In the genomic region with DNA sequence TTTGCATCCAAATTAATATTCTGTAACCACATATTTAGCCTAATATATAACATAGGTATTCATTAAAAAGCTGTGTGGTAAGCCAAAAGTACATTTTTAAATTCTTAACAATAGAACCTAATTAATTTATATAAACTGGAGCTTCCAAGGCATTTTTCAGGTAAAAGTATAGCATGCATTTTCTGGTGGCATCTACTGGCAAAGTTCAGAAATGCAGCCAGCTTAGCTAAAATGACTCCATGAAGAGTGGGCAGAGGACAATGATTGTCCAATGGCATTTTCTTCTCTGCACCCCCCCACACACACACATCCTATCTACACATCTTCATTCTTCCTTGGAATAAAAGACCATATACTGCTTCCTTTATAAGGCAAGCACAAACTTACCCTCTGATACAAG, we compare ENCODE assay signal across 16 mouse cellular contexts. TPM values are rescaled to one million over a fixed set of nuclear protein-coding genes. Genes with fewer than 3 reads are reported as not detected.
DNase-seq lines count a peak whose midpoint lies in the region; ATAC-seq and TF ChIP-seq lines count a peak whose summit lies in the region.
"Had no signal": no experiment of that assay in that cellular context is flagged by ENCODE, and none has a peak within 500 bp of the region (broad histone marks: within the 10 kb centered on the region; RNA-seq: fewer than 3 reads in every experiment).

No protein-coding gene starts in this region.

- no peak overlapping the region for H3K27ac ChIP-seq in hindbrain, postnatal 0 days
- no peak overlapping the region for H3K27ac ChIP-seq in hindbrain, embryonic 16.5 days (ENCODE audit: low read depth, low read length)
- no peak overlapping the region for H3K27ac ChIP-seq in midbrain, embryonic 11.5 days (ENCODE audit: low read depth, low read length)
- H3K27ac ChIP-seq in midbrain, embryonic 16.5 days (ENCODE audit: low read length): no peak overlapping the region
- no peak overlapping the region for H3K27ac ChIP-seq in stomach, postnatal 0 days (replicated peaks)
- H3K27ac ChIP-seq: kidney, embryonic 15.5 days; limb, embryonic 10.5 days had no signal

- H3K4me1 ChIP-seq in hindbrain, postnatal 0 days (ENCODE audit: insufficient read depth, low read length): no peaks in the 10 kb centered on the region
- H3K4me1 ChIP-seq in hindbrain, embryonic 16.5 days (ENCODE audit: control insufficient read depth, insufficient read depth, low read depth, low read length): no peaks in the 10 kb centered on the region
- no peaks in the 10 kb centered on the region for H3K4me1 ChIP-seq in midbrain, embryonic 11.5 days (ENCODE audit: control insufficient read depth, insufficient read depth, low read length)
- H3K4me1 ChIP-seq in midbrain, embryonic 16.5 days (ENCODE audit: control insufficient read depth, insufficient read depth, low read length): no peaks in the 10 kb centered on the region
- H3K4me1 ChIP-seq in stomach, postnatal 0 days (replicated peaks; ENCODE audit: control insufficient read depth, insufficient read depth): no peaks in the 10 kb centered on the region
- H3K4me1 ChIP-seq: kidney, embryonic 15.5 days; limb, embryonic 10.5 days had no signal

- H3K36me3 ChIP-seq in hindbrain, postnatal 0 days (ENCODE audit: insufficient read depth, low read length): no peaks in the 10 kb centered on the region
- H3K36me3 ChIP-seq in hindbrain, embryonic 16.5 days (ENCODE audit: control insufficient read depth, insufficient read depth, low read length): no peaks in the 10 kb centered on the region
- H3K36me3 ChIP-seq in midbrain, embryonic 11.5 days (ENCODE audit: control insufficient read depth, insufficient read depth, low read length): no peaks in the 10 kb centered on the region
- no peaks in the 10 kb centered on the region for H3K36me3 ChIP-seq in midbrain, embryonic 16.5 days (ENCODE audit: control insufficient read depth, insufficient read depth, low read length)
- 0 out of 2 replicates have a peak, but pooled peaks cover 2% of the 10 kb centered on the region for H3K36me3 ChIP-seq in stomach, postnatal 0 days (ENCODE audit: control insufficient read depth, insufficient read depth, low read length)

- peak; percentile 8 to 16 for DNase-seq in cerebellum, postnatal 10 days
- peak; percentile 55 for DNase-seq in hindbrain, postnatal 0 days (ENCODE audit: low spot score)
- DNase-seq in midbrain, embryonic 11.5 days (ENCODE audit: low spot score, missing footprints): peak; percentile 14
- DNase-seq in stomach, postnatal 0 days (ENCODE audit: low spot score): no peak
- DNase-seq in MN1 (ENCODE audit: low spot score): no peak
- DNase-seq: cerebellum, adult 11 months; right cerebral cortex, postnatal 25 days had no signal

- peak; percentile 67 for TF ChIP-seq CTCF in hindbrain, postnatal 0 days (IDR thresholded peaks at IDR 0.05; ENCODE audit: low read depth)
- TF ChIP-seq CTCF in stomach, postnatal 0 days (IDR thresholded peaks at IDR 0.05; ENCODE audit: low read depth): peak; percentile 55

- no peak for ATAC-seq in cerebellum, adult (ENCODE audit: insufficient number of reproducible peaks, low FRiP score, low TSS enrichment)
- ATAC-seq in hindbrain, postnatal 0 days: no peak
- no peak for ATAC-seq in hindbrain, embryonic 16.5 days
- no peak for ATAC-seq in midbrain, embryonic 11.5 days (ENCODE audit: low FRiP score)
- ATAC-seq in midbrain, embryonic 16.5 days: no peak
- ATAC-seq in stomach, postnatal 0 days (ENCODE audit: low FRiP score, low TSS enrichment): no peak

- TF ChIP-seq EP300 in stomach, postnatal 0 days (optimal IDR thresholded peaks at IDR 0.05): no peak

- H3K27me3 ChIP-seq in hindbrain, postnatal 0 days (ENCODE audit: insufficient read depth, low read length): no peaks in the 10 kb centered on the region
- H3K27me3 ChIP-seq in hindbrain, embryonic 16.5 days (replicated peaks; ENCODE audit: control insufficient read depth, insufficient read depth, low read length): no peaks in the 10 kb centered on the region
- H3K27me3 ChIP-seq in midbrain, embryonic 11.5 days (ENCODE audit: control insufficient read depth, insufficient read depth, low read length): no peaks in the 10 kb centered on the region
- H3K27me3 ChIP-seq in midbrain, embryonic 16.5 days (ENCODE audit: control insufficient read depth, insufficient read depth, low read depth, low read length): no peaks in the 10 kb centered on the region
- no peaks in the 10 kb centered on the region for H3K27me3 ChIP-seq in stomach, postnatal 0 days (ENCODE audit: control insufficient read depth, insufficient read depth, low read length)
- H3K27me3 ChIP-seq: kidney, embryonic 15.5 days had no signal

- no peaks in the 10 kb centered on the region for H3K9me3 ChIP-seq in hindbrain, postnatal 0 days (ENCODE audit: low read length)
- H3K9me3 ChIP-seq in hindbrain, embryonic 16.5 days (ENCODE audit: control insufficient read depth, low read length): no peaks in the 10 kb centered on the region
- no peaks in the 10 kb centered on the region for H3K9me3 ChIP-seq in midbrain, embryonic 11.5 days (ENCODE audit: control insufficient read depth, low read length)
- H3K9me3 ChIP-seq in midbrain, embryonic 16.5 days (replicated peaks; ENCODE audit: control insufficient read depth, low read length, poor library complexity, severe bottlenecking): no peaks in the 10 kb centered on the region
- no peaks in the 10 kb centered on the region for H3K9me3 ChIP-seq in stomach, postnatal 0 days (ENCODE audit: control insufficient read depth, low read length)
- H3K9me3 ChIP-seq: kidney, embryonic 15.5 days; limb, embryonic 10.5 days had no signal

- H3K4me2 ChIP-seq in hindbrain, postnatal 0 days (ENCODE audit: low read depth, low read length): no peak overlapping the region
- H3K4me2 ChIP-seq in hindbrain, embryonic 16.5 days (ENCODE audit: low read length): no peak overlapping the region
- H3K4me2 ChIP-seq in midbrain, embryonic 11.5 days: no peak overlapping the region
- H3K4me2 ChIP-seq in midbrain, embryonic 16.5 days (ENCODE audit: low read length): no peak overlapping the region
- H3K4me2 ChIP-seq in stomach, postnatal 0 days (replicated peaks; ENCODE audit: low read depth): no peak overlapping the region
- H3K4me2 ChIP-seq: kidney, embryonic 15.5 days had no signal

- H3K9ac ChIP-seq in hindbrain, postnatal 0 days (replicated peaks; ENCODE audit: low read length): no peak overlapping the region
- H3K9ac ChIP-seq in hindbrain, embryonic 16.5 days (ENCODE audit: low read depth, low read length): no peak overlapping the region
- no peak overlapping the region for H3K9ac ChIP-seq in midbrain, embryonic 11.5 days (ENCODE audit: low read length)
- H3K9ac ChIP-seq in midbrain, embryonic 16.5 days (ENCODE audit: low read depth, low read length): no peak overlapping the region
- no peak overlapping the region for H3K9ac ChIP-seq in stomach, postnatal 0 days (ENCODE audit: low read length)
- H3K9ac ChIP-seq: kidney, embryonic 15.5 days had no signal

- H3K4me3 ChIP-seq in hindbrain, postnatal 0 days (ENCODE audit: low read length): no peak overlapping the region
- no peak overlapping the region for H3K4me3 ChIP-seq in hindbrain, embryonic 16.5 days (ENCODE audit: low read length)
- H3K4me3 ChIP-seq in midbrain, embryonic 11.5 days (ENCODE audit: low read depth, low read length): no peak overlapping the region
- H3K4me3 ChIP-seq in midbrain, embryonic 16.5 days (ENCODE audit: low read depth, low read length): no peak overlapping the region
- no peak overlapping the region for H3K4me3 ChIP-seq in stomach, postnatal 0 days (ENCODE audit: low read depth, low read length)
- H3K4me3 ChIP-seq: kidney, embryonic 15.5 days; limb, embryonic 10.5 days had no signal

RNA-seq across cellular contexts. Expression of a gene that starts 27.0 kb away (rescaled TPM):
- 3.3 and 5.5 TPM in 2 replicates for total RNA-seq in hindbrain, postnatal 0 days (2014; rRNA removed)
- 1.3 and 1.6 TPM in 2 replicates for polyA plus RNA-seq in hindbrain, postnatal 0 days (2015; fragmentation: Nextera tagmentation; extraction: Ambion mirVana)
- 1.4 and 2.9 TPM in 2 replicates for polyA plus RNA-seq in hindbrain, embryonic 16.5 days (2015; fragmentation: Nextera tagmentation; extraction: Ambion mirVana)
- polyA plus RNA-seq in midbrain, embryonic 11.5 days (2014; fragmentation: Nextera tagmentation; extraction: Ambion mirVana): 13.9 and 15.9 TPM in 2 replicates
- polyA plus RNA-seq in midbrain, embryonic 16.5 days (2015; fragmentation: Nextera tagmentation; extraction: Ambion mirVana): 1.4 TPM in 2 replicates
- polyA plus RNA-seq in stomach, postnatal 0 days (2015; fragmentation: Nextera tagmentation; extraction: Ambion mirVana): 2.2 and 2.5 TPM in 2 replicates

RNA-seq across cellular contexts. Expression of a gene that starts 27.1 kb away (rescaled TPM):
- total RNA-seq in hindbrain, postnatal 0 days (2014; rRNA removed): 8.9 and 10.6 TPM in 2 replicates
- polyA plus RNA-seq in hindbrain, postnatal 0 days (2015; fragmentation: Nextera tagmentation; extraction: Ambion mirVana): 17.8 and 21.7 TPM in 2 replicates
- polyA plus RNA-seq in hindbrain, embryonic 16.5 days (2015; fragmentation: Nextera tagmentation; extraction: Ambion mirVana): 21.1 and 23.4 TPM in 2 replicates
- 101 and 113 TPM in 2 replicates for polyA plus RNA-seq in midbrain, embryonic 11.5 days (2014; fragmentation: Nextera tagmentation; extraction: Ambion mirVana)
- polyA plus RNA-seq in midbrain, embryonic 16.5 days (2015; fragmentation: Nextera tagmentation; extraction: Ambion mirVana): 20.6 and 23.8 TPM in 2 replicates
- 32.0 and 37.4 TPM in 2 replicates for polyA plus RNA-seq in stomach, postnatal 0 days (2015; fragmentation: Nextera tagmentation; extraction: Ambion mirVana)

RNA-seq across cellular contexts. Expression of a gene that starts 28.8 kb away (rescaled TPM):
- total RNA-seq in hindbrain, postnatal 0 days (2014; rRNA removed): not detected in 2 replicates
- 0.36 TPM in 1 of 2 replicates, not detected in the other for polyA plus RNA-seq in hindbrain, postnatal 0 days (2015; fragmentation: Nextera tagmentation; extraction: Ambion mirVana)
- polyA plus RNA-seq in hindbrain, embryonic 16.5 days (2015; fragmentation: Nextera tagmentation; extraction: Ambion mirVana): 0.32 and 0.41 TPM in 2 replicates
- 0.36 and 1.2 TPM in 2 replicates for polyA plus RNA-seq in midbrain, embryonic 11.5 days (2014; fragmentation: Nextera tagmentation; extraction: Ambion mirVana)
- polyA plus RNA-seq in midbrain, embryonic 16.5 days (2015; fragmentation: Nextera tagmentation; extraction: Ambion mirVana): 12.8 and 60.5 TPM in 2 replicates
- polyA plus RNA-seq in stomach, postnatal 0 days (2015; fragmentation: Nextera tagmentation; extraction: Ambion mirVana): not detected in 2 replicates
- total RNA-seq: adrenal gland, postnatal 36 days; layer of hippocampus, postnatal 25 days; megakaryocyte progenitor cell, adult 5-6 weeks had no signal
- polyA plus RNA-seq: gonadal fat pad, adult 2 months had no signal

Comparison
In these comparisons a context has a peak if more than half of its experiments do, and no peak if none do; other contexts are left out.
1. DNase-seq: peak in cerebellum, postnatal 10 days (2 of 2), hindbrain, postnatal 0 days (single experiment) and midbrain, embryonic 11.5 days (single experiment); none in stomach, postnatal 0 days (single experiment) and MN1 (single experiment).